Mouse (Mus musculus) hindbrain, postnatal 0 days (tissue): Measurements from ENCODE around the gene Topaz1. TPM values are rescaled to one million over a fixed set of nuclear protein-coding genes. Genes with fewer than 3 reads are reported as not detected.

ENCODE experiments used
- ATAC-seq: fragments of 200-750 bp; cut with Nextera tagmentation; 2 replicates; pipeline ENCODE4 v1.8.0; 2017; ENCODE audit warnings: mild to moderate bottlenecking, moderate TSS enrichment, moderate library complexity
- DNase-seq: peaks from one replicate; pipeline ENCODE4 v3.0.0-alpha.2; 2015; ENCODE audit warnings: low spot score
- H3K27ac ChIP-seq: fragments of 300-500 bp; sonication (generic); 2 replicates; pipeline ENCODE4 v1.5.1; 2014; ENCODE audit warnings: mild to moderate bottlenecking
- H3K27me3 ChIP-seq: fragments of 300-500 bp; sonication (generic); 2 replicates; pipeline ENCODE4 v1.6.1; 2014; ENCODE audit warnings: low read length, mixed read lengths; ENCODE audit not compliant: insufficient read depth
- H3K36me3 ChIP-seq: fragments of 300-500 bp; sonication (generic); 2 replicates; pipeline ENCODE4 v1.6.1; 2014; ENCODE audit warnings: low read length, mixed read lengths; ENCODE audit not compliant: insufficient read depth
- H3K4me1 ChIP-seq: fragments of 300-500 bp; sonication (generic); 2 replicates; pipeline ENCODE4 v1.6.1; 2014; ENCODE audit warnings: antibody characterized with exemption, low read length, mixed read lengths; ENCODE audit not compliant: insufficient read depth
- H3K4me2 ChIP-seq: fragments of 300-500 bp; sonication (generic); 2 replicates; pipeline ENCODE4 v1.6.1; 2014; ENCODE audit warnings: low read depth, mild to moderate bottlenecking, low read length, moderate library complexity, mixed read lengths
- H3K4me3 ChIP-seq: fragments of 300-500 bp; sonication (generic); 2 replicates; pipeline ENCODE4 v1.5.1; 2014; ENCODE audit warnings: low read length
- H3K9ac ChIP-seq: fragments of 300-500 bp; sonication (generic); replicated peaks from 2 replicates; pipeline ENCODE4 v1.6.1; 2014; ENCODE audit warnings: mild to moderate bottlenecking, low read length, moderate library complexity, mixed read lengths
- H3K9me3 ChIP-seq: fragments of 300-500 bp; sonication (generic); 2 replicates; pipeline ENCODE4 v1.6.1; 2016; ENCODE audit warnings: low read length, mixed read lengths
- CTCF ChIP-seq: IDR thresholded peaks from 2 replicates; pipeline ENCODE4 v1.5.1; 2016; ENCODE audit warnings: antibody characterized with exemption, control low read depth, low read depth
- WGBS: fragments of 180-500 bp; shearing (Covaris S2); extraction: QIAGEN DNeasy Blood & Tissue Kit; methylation state at CpG from one replicate; pipeline ENCODE4 v1.1.7; 2014; 5-methylcytosine and 5-hydroxymethylcytosine counted together
- polyA plus RNA-seq: library from polyadenylated mRNA; unstranded; fragments of >200 nt; fragmentation: Nextera tagmentation; extraction: Ambion mirVana; gene quantifications from 2 replicates; pipeline ENCODE4 v1.2.1, GENCODE M21; 2015
- total RNA-seq: library from RNA; depleted of rRNA; stranded (reverse); fragments of >200 nt; gene quantifications from 2 replicates; pipeline ENCODE4 v1.2.3, GENCODE M21; 2014; rRNA removed

Topaz1 gene
- not detected in 2 replicates for total RNA-seq
- polyA plus RNA-seq: not detected in 2 replicates

GRCm38 (mm10) chr9:122747060-122747459, at the start of gene Topaz1:
Topaz1 (plus strand) TSS chr9:122747346.
- no peak within 1 kb of the TSS for H3K4me2 ChIP-seq
- no peak for TF ChIP-seq CTCF
- no peaks in the 10 kb centered on the region for H3K4me1 ChIP-seq
- no peaks in the 10 kb centered on the region for H3K36me3 ChIP-seq
- no peak within 1 kb of the TSS for H3K9ac ChIP-seq
- DNase-seq: no peak
- no peaks in the 10 kb centered on the region for H3K27me3 ChIP-seq
- 68% methylated on average over 28 of the region's 28 CpGs for WGBS
- H3K27ac ChIP-seq: no peak within 1 kb of the TSS
- H3K9me3 ChIP-seq: no peaks in the 10 kb centered on the region
- H3K4me3 ChIP-seq: no peak within 1 kb of the TSS
- ATAC-seq: no peak

GRCm38 (mm10) chr9:122701817-122702216, 45.3 kb upstream of the Topaz1 start:
- DNase-seq (no peak), ATAC-seq (no peak)
- Histone ChIP-seq H3K27me3 (no peaks in the 10 kb centered on the region), H3K36me3 (no peaks in the 10 kb centered on the region), H3K27ac (no peak overlapping the region), H3K4me1 (no peaks in the 10 kb centered on the region), H3K9ac (no peak overlapping the region), H3K4me3 (no peak overlapping the region), H3K9me3 (no peaks in the 10 kb centered on the region), H3K4me2 (no peak overlapping the region)
- no peak for TF ChIP-seq CTCF
- WGBS: 4% methylated on average over 3 of the region's 3 CpGs

- no peak for DNase-seq
- TF ChIP-seq CTCF: no peak
- H3K27me3 ChIP-seq: no peaks in the 10 kb centered on the region; the same call in 1 of the 2 replicates
- H3K27ac ChIP-seq: no peak overlapping the region
- H3K4me2 ChIP-seq: no peak overlapping the region
- no peaks in the 10 kb centered on the region for H3K9me3 ChIP-seq
- no peak overlapping the region for H3K4me3 ChIP-seq
- no peak overlapping the region for H3K9ac ChIP-seq
- H3K4me1 ChIP-seq: no peaks in the 10 kb centered on the region
- 35% methylated on average over 2 of the region's 2 CpGs for WGBS
- H3K36me3 ChIP-seq: no peaks in the 10 kb centered on the region
- no peak for ATAC-seq
These were observed 33.3 kb upstream of the Topaz1 start for GRCm38 (mm10) chr9:122713836-122714235.

- ATAC-seq (no peak), DNase-seq (no peak)
- H3K4me2 ChIP-seq: no peak overlapping the region
- 86% methylated on average over 2 of the region's 2 CpGs for WGBS
- no peaks in the 10 kb centered on the region; the same call in 1 of the 2 replicates for H3K27me3 ChIP-seq
- H3K9me3 ChIP-seq: no peaks in the 10 kb centered on the region
- no peak for TF ChIP-seq CTCF
- no peak overlapping the region for H3K4me3 ChIP-seq
- no peak overlapping the region for H3K27ac ChIP-seq
- no peak overlapping the region for H3K9ac ChIP-seq
- no peaks in the 10 kb centered on the region for H3K4me1 ChIP-seq
- H3K36me3 ChIP-seq: no peaks in the 10 kb centered on the region
These were observed 32.1 kb upstream of the Topaz1 start for GRCm38 (mm10) chr9:122715046-122715445.

DNA sequence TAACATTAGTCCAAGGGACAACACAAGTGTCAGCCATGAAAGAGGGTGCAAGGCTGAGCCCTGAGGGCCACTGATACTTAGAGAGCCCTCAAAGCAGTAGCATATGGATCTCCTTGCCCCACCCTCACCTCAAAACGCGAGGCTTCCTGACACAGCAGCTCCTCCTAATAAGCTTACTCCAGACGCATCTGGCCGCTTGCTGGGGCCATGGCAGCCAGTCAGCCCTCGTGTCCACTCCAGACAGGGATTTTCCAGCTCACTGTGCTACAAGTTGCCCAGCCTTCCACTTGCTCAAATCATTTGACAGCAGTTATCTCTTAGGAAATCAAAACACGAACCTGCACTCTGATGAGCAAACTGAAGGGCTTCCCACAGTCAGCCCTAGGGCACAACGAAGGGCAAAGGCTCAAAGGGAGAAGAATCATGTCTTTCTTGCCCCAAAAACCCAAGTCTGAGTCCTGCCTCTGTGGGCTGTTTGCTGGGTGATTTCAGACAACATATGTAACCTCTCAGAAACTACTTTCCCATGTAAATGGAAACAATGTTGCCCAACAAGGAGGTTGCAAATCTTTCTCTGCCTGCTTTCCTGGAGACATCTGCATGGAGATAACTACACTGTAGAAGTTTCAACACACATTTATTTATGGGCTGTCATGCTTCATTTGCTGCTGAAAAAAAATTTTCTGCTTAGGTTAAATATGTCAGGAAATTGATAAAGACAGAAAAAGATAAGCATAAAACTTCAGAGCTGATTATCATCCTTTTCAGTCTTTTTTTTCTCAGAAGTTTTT, 30.8 kb upstream of the Topaz1 start:
- no peaks in the 10 kb centered on the region for H3K4me1 ChIP-seq
- no peak overlapping the region for H3K9ac ChIP-seq
- no peaks in the 10 kb centered on the region; the same call in 1 of the 2 replicates for H3K27me3 ChIP-seq
- H3K4me3 ChIP-seq: no peak overlapping the region
- 50% methylated on average over 7 of the region's 7 CpGs for WGBS
- no peaks in the 10 kb centered on the region for H3K9me3 ChIP-seq
- no peak overlapping the region for H3K4me2 ChIP-seq
- H3K27ac ChIP-seq: no peak overlapping the region
- no peaks in the 10 kb centered on the region for H3K36me3 ChIP-seq
- ATAC-seq (no peak), DNase-seq (no peak)
- no peak for TF ChIP-seq CTCF

DNA sequence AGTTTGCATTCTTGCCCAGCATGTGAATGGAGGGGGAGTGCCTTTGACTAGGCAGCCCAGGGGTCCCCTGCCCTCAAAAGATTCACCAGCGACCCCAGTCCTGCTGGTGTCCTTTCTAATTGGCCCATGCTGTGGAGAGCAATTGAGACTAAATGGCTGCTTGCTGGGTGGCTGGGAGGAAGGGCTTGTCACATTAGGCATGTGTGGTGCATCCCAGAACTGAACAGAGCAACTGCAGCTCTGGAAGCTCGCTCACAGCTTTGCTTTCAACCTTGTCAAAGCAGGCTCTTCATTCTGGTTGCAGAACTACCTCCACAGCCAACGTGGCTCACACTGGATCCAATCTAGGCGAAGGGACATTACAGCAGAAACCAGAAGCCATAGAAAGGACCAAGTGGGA, 24.9 kb upstream of the Topaz1 start:
- Histone ChIP-seq H3K4me1 (no peaks in the 10 kb centered on the region), H3K27ac (no peak overlapping the region), H3K9ac (no peak overlapping the region), H3K27me3 (peaks cover 4% of the 10 kb centered on the region; the same call in 1 of the 2 replicates), H3K9me3 (no peaks in the 10 kb centered on the region), H3K4me2 (no peak overlapping the region), H3K4me3 (no peak overlapping the region), H3K36me3 (no peaks in the 10 kb centered on the region)
- TF ChIP-seq CTCF: no peak
- ATAC-seq (no peak), DNase-seq (no peak)
- 11% methylated on average over 4 of the region's 4 CpGs for WGBS
